Comparison of ENCODE assay signal across 10 mouse cellular contexts in the genomic region with DNA sequence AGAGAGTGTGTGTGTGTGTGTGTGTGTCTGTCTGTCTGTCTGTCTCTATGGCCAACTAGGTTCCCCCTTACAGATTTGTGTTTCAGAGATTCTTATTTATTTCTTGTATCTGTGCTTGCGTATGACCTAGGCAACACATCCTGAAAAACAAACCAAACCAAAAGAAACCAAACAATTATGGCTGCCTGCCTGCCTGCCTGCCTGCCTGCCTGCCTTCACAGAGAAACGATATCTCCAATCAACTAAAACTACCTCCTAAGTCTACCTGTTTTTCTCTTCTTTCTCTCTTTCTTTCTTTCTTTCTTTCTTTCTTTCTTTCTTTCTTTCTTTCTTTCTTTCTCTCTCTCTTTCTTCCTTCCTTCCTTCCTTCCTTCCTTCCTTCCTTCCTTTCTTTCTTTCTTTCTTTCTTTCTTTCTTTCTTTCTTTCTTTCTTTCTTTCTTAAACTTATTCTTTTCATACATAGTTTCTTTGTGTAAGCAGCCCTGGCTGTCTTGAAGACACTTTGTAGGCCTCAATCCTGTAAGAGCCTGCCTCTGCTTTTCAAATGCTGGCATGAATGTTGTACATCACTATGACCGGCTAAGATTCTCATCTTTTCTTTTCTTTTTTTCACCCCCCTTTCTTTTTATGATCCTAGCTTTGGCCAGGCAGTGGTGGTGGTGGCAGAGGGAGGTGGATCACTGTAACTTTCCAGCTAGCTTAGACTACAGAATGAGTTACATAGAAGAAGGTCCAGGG. TPM values are rescaled to one million over a fixed set of nuclear protein-coding genes. Genes with fewer than 3 reads are reported as not detected.
DNase-seq lines count a peak whose midpoint lies in the region; ATAC-seq and TF ChIP-seq lines count a peak whose summit lies in the region.
"Not testable (repeated sequence)": the region's sequence is repeated elsewhere in the genome, so short reads cannot be mapped to it uniquely, and the experiment has no call there.
"Had no signal": no experiment of that assay in that cellular context is flagged by ENCODE, and none has a peak within 500 bp of the region (broad histone marks: within the 10 kb centered on the region; RNA-seq: fewer than 3 reads in every experiment).

No protein-coding gene starts in this region.

- not testable (repeated sequence) for TF ChIP-seq EP300 in lung, postnatal 0 days (IDR thresholded peaks at IDR 0.05)

- not testable (repeated sequence) for H3K27ac ChIP-seq in forebrain, embryonic 12.5 days; hindbrain, embryonic 12.5 days; lung, postnatal 0 days (ENCODE audit: low read length)

- H3K4me3 ChIP-seq in forebrain, embryonic 12.5 days (replicated peaks); hindbrain, embryonic 12.5 days; lung, postnatal 0 days (ENCODE audit: low read depth, low read length): not testable (repeated sequence)

- peak; percentile 79 for DNase-seq in MEL-GATA-1-ER (ENCODE audit: extremely low read depth, low read depth)
- DNase-seq in layer of hippocampus, adult 9-11 months: peak; percentile 8
- DNase-seq in lung, postnatal 0 days (ENCODE audit: low spot score): peak; percentile 68
- peak; percentile 15 for DNase-seq in retina, adult 2 months (ENCODE audit: low read depth, low spot score)
- DNase-seq in urinary bladder, postnatal 10 days (ENCODE audit: low spot score): peak; percentile 64

- WGBS in forebrain, embryonic 12.5 days: 72% methylated on average over 3 of the region's 3 CpGs
- WGBS in hindbrain, embryonic 12.5 days: 78% methylated on average over 3 of the region's 3 CpGs
- WGBS in lung, postnatal 0 days: 72% methylated on average over 3 of the region's 3 CpGs

- H3K36me3 ChIP-seq in forebrain, embryonic 12.5 days (replicated peaks); hindbrain, embryonic 12.5 days; lung, postnatal 0 days (ENCODE audit: insufficient read depth, low read length): not testable (repeated sequence)

- not testable (repeated sequence) for TF ChIP-seq CTCF in lung, postnatal 0 days (IDR thresholded peaks at IDR 0.05)

- H3K4me1 ChIP-seq in forebrain, embryonic 12.5 days; hindbrain, embryonic 12.5 days; lung, postnatal 0 days (ENCODE audit: insufficient read depth, low read depth, low read length): not testable (repeated sequence)

- peak; percentile 74; the same call in 1 of the 2 replicates for ATAC-seq in cerebellum, adult (ENCODE audit: insufficient number of reproducible peaks, low FRiP score, low TSS enrichment)
- ATAC-seq in forebrain, embryonic 12.5 days (ENCODE audit: low FRiP score): peak; percentile 57; the same call in 1 of the 2 replicates
- peak; percentile 73 for ATAC-seq in hindbrain, embryonic 12.5 days (ENCODE audit: low FRiP score)
- ATAC-seq in lung, postnatal 0 days: peak; percentile 48; the same call in 1 of the 2 replicates

- not testable (repeated sequence) for H3K9ac ChIP-seq in forebrain, embryonic 12.5 days; hindbrain, embryonic 12.5 days; lung, postnatal 0 days (replicated peaks; ENCODE audit: low read depth)

- H3K4me2 ChIP-seq in forebrain, embryonic 12.5 days; hindbrain, embryonic 12.5 days (replicated peaks); lung, postnatal 0 days (replicated peaks; ENCODE audit: low read depth, low read length): not testable (repeated sequence)

- not testable (repeated sequence) for H3K27me3 ChIP-seq in forebrain, embryonic 12.5 days; hindbrain, embryonic 12.5 days; lung, postnatal 0 days (replicated peaks; ENCODE audit: insufficient read depth, low read length)

- H3K9me3 ChIP-seq in forebrain, embryonic 12.5 days; hindbrain, embryonic 12.5 days (replicated peaks); lung, postnatal 0 days (ENCODE audit: low read length): not testable (repeated sequence)

RNA-seq across cellular contexts. Expression of a gene that starts 59.7 kb away (rescaled TPM):
- not detected in 2 replicates for polyA plus RNA-seq in forebrain, embryonic 12.5 days (2016; fragmentation: Nextera tagmentation; extraction: Ambion mirVana)
- not detected in 2 replicates for polyA plus RNA-seq in hindbrain, embryonic 12.5 days (2016; fragmentation: Nextera tagmentation; extraction: Ambion mirVana)
- not detected in 2 replicates for polyA plus RNA-seq in lung, postnatal 0 days (2015; fragmentation: Nextera tagmentation; extraction: Ambion mirVana)
- polyA plus RNA-seq: gonadal fat pad, adult 2 months; liver, embryonic 13.5 days had no signal

Comparison
In these comparisons a context has a peak if more than half of its experiments do, and no peak if none do; other contexts are left out.
1. DNase-seq: peak in every context shown above with its lines; median percentile 79 in MEL-GATA-1-ER; 68 in lung, postnatal 0 days; 64 in urinary bladder, postnatal 10 days; 15 in retina, adult 2 months; 8 in layer of hippocampus, adult 9-11 months.